Mouse (Mus musculus): ENCODE results near the gene Limk2.

GRCm38 (mm10) chr11:3328806-3329775 is 79.9 kb downstream of the Limk2 start:
- TF ChIP-seq CTCF (IDR thresholded peaks at IDR 0.05; ENCODE audit: control insufficient read depth, insufficient read depth, insufficient read length) (no peak), FOSL1 (IDR thresholded peaks at IDR 0.05; ENCODE audit: insufficient read depth, low read length, poor library complexity, severe bottlenecking) (no peak), USF1 (IDR thresholded peaks at IDR 0.05; ENCODE audit: low read depth) (no peak), MAX (IDR thresholded peaks at IDR 0.05) (no peak)
